Mouse (Mus musculus) gastrocnemius, adult 2 months (tissue): ENCODE measurements around the gene Hapln2. TPM values are rescaled to one million over a fixed set of nuclear protein-coding genes. Genes with fewer than 3 reads are reported as not detected.
A peak's percentile ranks its signal among the peaks of the same experiment; 100 is the strongest.

Experiments used
- DNase-seq: peaks from one replicate; pipeline ENCODE4 v3.0.0; 2022
- H3K27ac ChIP-seq: fragments of 200-600 bp; 2 replicates; pipeline ENCODE4 v1.8.1; 2022; ENCODE audit warnings: mild to moderate bottlenecking
- H3K4me3 ChIP-seq: fragments of 200-600 bp; 2 replicates; pipeline ENCODE4 v1.8.1; 2022; ENCODE audit warnings: mild to moderate bottlenecking, moderate library complexity
- CTCF ChIP-seq: fragments of 200-600 bp; IDR thresholded peaks from 2 replicates; pipeline ENCODE4 v1.8.1; 2022; ENCODE audit warnings: antibody characterized with exemption, mild to moderate bottlenecking, moderate library complexity
- intact Hi-C: fragments of 180-260 bp; cut with DNase I; formaldehyde crosslinking; loops from one replicate; pipeline ENCODE4 v1.15.1; 2025
- total RNA-seq, 2 experiments: library from RNA; stranded (reverse); gene quantifications; 2 replicates each; pipeline ENCODE4 v1.2.3; 2021

Gene Hapln2
- total RNA-seq, 2 experiments from 2014 or later, result not detected

- peak; percentile 75 for DNase-seq
- Histone ChIP-seq H3K4me3 (peak overlapping the region; percentile 58), H3K27ac (peak overlapping the region; percentile 92)
- TF ChIP-seq CTCF, result no peak
- intact Hi-C loops, result no loop called here
These were observed 44.4 kb downstream of the Hapln2 start for GRCm38 (mm10) chr3:87982836-87983601.

GRCm38 (mm10) chr3:87981894-87982835, 45.2 kb downstream of the Hapln2 start:
- Histone ChIP-seq H3K4me3 (peak overlapping the region; percentile 58), H3K27ac (peak overlapping the region; percentile 92)
- no peak for TF ChIP-seq CTCF
- intact Hi-C loops, result no loop called here
- peak; percentile 86 for DNase-seq

- Histone ChIP-seq H3K4me3 (no peak overlapping the region), H3K27ac (peak overlapping the region; percentile 92)
- TF ChIP-seq CTCF, result no peak
- DNase-seq, result no peak
- intact Hi-C loops, result no loop called here
These were observed 46.1 kb downstream of the Hapln2 start for GRCm38 (mm10) chr3:87981214-87981760.

- no peak for TF ChIP-seq CTCF
- H3K27ac ChIP-seq, result peak overlapping the region; percentile 92; the same call in 1 of the 2 replicates
- DNase-seq, result no peak
- intact Hi-C loops, result no loop called here
- no peak overlapping the region for H3K4me3 ChIP-seq
These were observed 46.7 kb downstream of the Hapln2 start for GRCm38 (mm10) chr3:87980728-87981127.

GRCm38 (mm10) chr3:87980085-87980484, 47.3 kb downstream of the Hapln2 start:
- no peak for DNase-seq
- TF ChIP-seq CTCF, result no peak
- intact Hi-C loops, result no loop called here
- Histone ChIP-seq H3K4me3 (no peak overlapping the region), H3K27ac (no peak overlapping the region)

- Histone ChIP-seq H3K27ac (no peak overlapping the region), H3K4me3 (no peak overlapping the region)
- DNase-seq, result no peak
- intact Hi-C loops, result no loop called here
- no peak for TF ChIP-seq CTCF
These were observed 47.9 kb downstream of the Hapln2 start for GRCm38 (mm10) chr3:87979493-87979892.

- intact Hi-C loops, result loop anchor here (5.0 kb wide), 1 partner anchor 42 kb away; the partner anchor contains the start of genes Isg20l2 and Rrnad1
- Histone ChIP-seq H3K27ac (peak overlapping the region; percentile 84), H3K4me3 (peak overlapping the region; percentile 71)
- no peak for TF ChIP-seq CTCF
- DNase-seq, result peak; percentile 51
These were observed 52.9 kb downstream of the Hapln2 start for GRCm38 (mm10) chr3:87974381-87974987.

- intact Hi-C loops, result loop anchor here (5.0 kb wide), 1 partner anchor 41 kb away; the partner anchor contains the start of genes Isg20l2 and Rrnad1
- H3K4me3 ChIP-seq, result peak overlapping the region; percentile 71
- peak; percentile 18 for DNase-seq
- H3K27ac ChIP-seq, result peak overlapping the region; percentile 84
- no peak for TF ChIP-seq CTCF
These were observed 53.6 kb downstream of the Hapln2 start for GRCm38 (mm10) chr3:87973593-87974380.

- peak overlapping the region; percentile 71 for H3K4me3 ChIP-seq
- H3K27ac ChIP-seq, result peak overlapping the region; percentile 84
- DNase-seq, result peak; percentile 15
- intact Hi-C loops, result loop anchor here (5.0 kb wide), 1 partner anchor 40 kb away; the partner anchor contains the start of genes Isg20l2 and Rrnad1
- no peak for TF ChIP-seq CTCF
These were observed 54.6 kb downstream of the Hapln2 start for GRCm38 (mm10) chr3:87972776-87973175.

- Histone ChIP-seq H3K4me3 (peak overlapping the region; percentile 71), H3K27ac (peak overlapping the region; percentile 84)
- intact Hi-C loops, result loop anchor here (5.0 kb wide), 1 partner anchor 40 kb away; the partner anchor contains the start of genes Isg20l2 and Rrnad1
- DNase-seq, result peak; percentile 11
- no peak for TF ChIP-seq CTCF
These were observed 55.1 kb downstream of the Hapln2 start for GRCm38 (mm10) chr3:87972203-87972664.

Other genes with a start within 250 kb of the Hapln2 start
- not detected for gene Ntrk1, start 232.4 kb downstream of the Hapln2 start, total RNA-seq
- not detected for gene Insrr, start 230.6 kb downstream of the Hapln2 start, total RNA-seq
- gene Pear1, start 203.3 kb downstream of the Hapln2 start, total RNA-seq, result 1 to 10 TPM; 6.3 to 8.4 TPM
- gene Sh2d2a, start 180.8 kb downstream of the Hapln2 start, total RNA-seq, result not detected
- gene Prcc, start 142.0 kb downstream of the Hapln2 start, total RNA-seq, result 10 to 100 TPM; 45.5 to 52.8 TPM
- 100 to 1,000 TPM; 212 to 228 TPM for gene Hdgf, start 121.3 kb downstream of the Hapln2 start, total RNA-seq
- gene Mrpl24, start 108.1 kb downstream of the Hapln2 start, total RNA-seq, result 10 to 100 TPM; 44.1 to 50.2 TPM
- 1 to 10 TPM; 7.6 to 8.1 TPM for gene Isg20l2, start 97.3 kb downstream of the Hapln2 start, total RNA-seq
- gene Rrnad1, start 96.9 kb downstream of the Hapln2 start, total RNA-seq, result 1 to 10 TPM; 4.7 to 5.0 TPM
- gene Crabp2, start 78.9 kb downstream of the Hapln2 start, total RNA-seq, result under 1 TPM in 1 of 2 experiments, not detected in 1; 0.42 TPM
- gene Nes, start 56.5 kb downstream of the Hapln2 start, total RNA-seq, result 10 to 100 TPM in 1 of 2 experiments, 1 to 10 TPM in 1; 9.1 to 17.2 TPM
- gene Bcan, start 27.4 kb downstream of the Hapln2 start, total RNA-seq, result not detected
- 10 to 100 TPM; 17.9 to 19.6 TPM for gene Gpatch4, start 15.5 kb upstream of the Hapln2 start, total RNA-seq
- gene Naxe, start 30.9 kb upstream of the Hapln2 start, total RNA-seq, result 10 to 100 TPM; 37.9 to 52.0 TPM
- not detected for gene Ttc24, start 50.7 kb upstream of the Hapln2 start, total RNA-seq
- under 1 TPM; 0.15 to 0.20 TPM for gene Iqgap3, start 54.4 kb upstream of the Hapln2 start, total RNA-seq
- 100 to 1,000 TPM; 173 to 184 TPM for gene Mef2d, start 114.8 kb upstream of the Hapln2 start, total RNA-seq
- not detected for gene Rhbg, start 227.1 kb upstream of the Hapln2 start, total RNA-seq